Mouse (Mus musculus) gastrocnemius, adult 2 months (tissue): ENCODE results near the gene Gpn3. TPM values are rescaled to one million over a fixed set of nuclear protein-coding genes. Genes with fewer than 3 reads are reported as not detected.

Experiments
- DNase-seq: peaks from one replicate; pipeline ENCODE4 v3.0.0; 2022
- H3K27ac ChIP-seq: fragments of 200-600 bp; 2 replicates; pipeline ENCODE4 v1.8.1; 2022; ENCODE audit warnings: mild to moderate bottlenecking
- H3K4me3 ChIP-seq: fragments of 200-600 bp; 2 replicates; pipeline ENCODE4 v1.8.1; 2022; ENCODE audit warnings: mild to moderate bottlenecking, moderate library complexity
- CTCF ChIP-seq: fragments of 200-600 bp; IDR thresholded peaks from 2 replicates; pipeline ENCODE4 v1.8.1; 2022; ENCODE audit warnings: antibody characterized with exemption, mild to moderate bottlenecking, moderate library complexity
- intact Hi-C: fragments of 180-260 bp; cut with DNase I; formaldehyde crosslinking; loops from one replicate; pipeline ENCODE4 v1.15.1; 2025
- long read RNA-seq, 2 experiments: library from polyadenylated mRNA; stranded (forward); transcript quantifications; one replicate each; pipeline ENCODE4 v2.0.0; 2021
- total RNA-seq, 2 experiments: library from RNA; stranded (reverse); gene quantifications; 2 replicates each; pipeline ENCODE4 v1.2.3; 2021

Gpn3 gene
- total RNA-seq = 10 to 100 TPM; 22.1 to 28.5 TPM
- long read RNA-seq, experiment 1, transcript Gpn3-201 (8 exons, 1,592 nt) = major isoform, 36 of 39 reads
- long read RNA-seq, experiment 1, partial matches to known transcripts = 3 of 39 reads
- long read RNA-seq, experiment 1, other reads (novel, unspliced or antisense) = 0 of 39 reads
- long read RNA-seq, experiment 2, transcript Gpn3-201 (8 exons, 1,592 nt) = major isoform, 40 of 43 reads
- long read RNA-seq, experiment 2, partial matches to known transcripts = 1 of 43 reads
- long read RNA-seq, experiment 2, other reads (novel, unspliced or antisense) = 2 of 43 reads

DNA sequence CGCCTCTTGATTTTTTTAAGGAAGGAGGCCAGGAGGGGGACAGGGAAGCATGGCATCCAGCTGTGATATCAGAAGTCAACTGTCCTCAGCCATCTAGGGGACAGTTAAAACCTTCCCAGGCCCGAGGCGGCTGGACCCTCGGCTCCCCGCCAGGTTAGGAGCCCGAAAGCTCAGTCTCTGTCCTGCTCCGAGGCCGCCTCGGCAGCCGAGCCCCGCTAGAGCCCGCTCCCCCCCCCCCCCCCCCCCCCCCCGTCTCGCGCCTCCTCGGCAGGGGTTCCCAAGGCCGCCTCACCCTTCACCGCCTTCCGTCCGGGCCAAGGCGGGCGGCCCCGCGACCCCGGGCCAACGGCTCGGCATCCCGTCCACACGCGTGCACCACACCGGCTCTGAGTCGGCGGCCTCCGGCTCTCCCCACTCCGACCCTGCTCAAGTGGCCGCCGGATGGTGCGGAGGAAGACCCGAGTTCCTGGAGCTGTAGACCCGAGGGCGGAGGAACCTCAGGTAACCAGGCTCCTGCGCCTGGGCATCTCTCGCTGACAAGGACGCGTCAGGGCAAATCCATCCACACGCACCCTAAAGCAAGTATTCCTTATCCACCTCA, at the start of gene Gpn3:
Gene Gpn3 (plus strand): TSS at position 286 of the 601 bp plus-strand sequence.
- DNase-seq = peak; percentile 55
- Histone ChIP-seq H3K4me3 (peak within 1 kb of the TSS; percentile 90), H3K27ac (peak within 1 kb of the TSS; percentile 95)
- intact Hi-C loops = loop anchor here (2.0 kb wide), 1 partner anchor 17 kb away; the partner anchor contains the start of genes Rad9b and Vps29
- TF ChIP-seq CTCF = no peak

DNA sequence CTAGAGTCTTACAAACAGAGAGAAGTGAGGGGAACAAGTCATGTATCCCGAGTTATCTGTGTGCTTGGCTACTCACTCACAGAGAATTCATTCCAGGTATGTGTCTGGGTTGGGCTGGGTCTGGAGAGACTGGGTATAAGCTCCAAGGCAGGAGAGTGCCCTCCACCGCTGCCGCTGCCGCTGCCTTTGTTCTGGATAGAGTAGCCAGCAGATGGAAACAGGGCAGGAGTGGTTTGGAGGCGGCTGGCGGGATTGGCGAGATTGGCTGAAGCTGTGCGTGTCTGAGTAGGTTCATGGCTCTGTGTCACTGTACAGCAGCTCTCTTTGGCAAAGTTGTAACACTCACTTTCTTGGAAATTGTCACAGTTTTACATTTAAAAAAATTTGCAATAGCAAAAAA, 48.2 kb upstream of the Gpn3 start:
- Histone ChIP-seq H3K4me3 (no peak overlapping the region), H3K27ac (peak overlapping the region; percentile 97; the same call in 1 of the 2 replicates)
- no peak for DNase-seq
- TF ChIP-seq CTCF = no peak
- intact Hi-C loops = no loop called here

DNA sequence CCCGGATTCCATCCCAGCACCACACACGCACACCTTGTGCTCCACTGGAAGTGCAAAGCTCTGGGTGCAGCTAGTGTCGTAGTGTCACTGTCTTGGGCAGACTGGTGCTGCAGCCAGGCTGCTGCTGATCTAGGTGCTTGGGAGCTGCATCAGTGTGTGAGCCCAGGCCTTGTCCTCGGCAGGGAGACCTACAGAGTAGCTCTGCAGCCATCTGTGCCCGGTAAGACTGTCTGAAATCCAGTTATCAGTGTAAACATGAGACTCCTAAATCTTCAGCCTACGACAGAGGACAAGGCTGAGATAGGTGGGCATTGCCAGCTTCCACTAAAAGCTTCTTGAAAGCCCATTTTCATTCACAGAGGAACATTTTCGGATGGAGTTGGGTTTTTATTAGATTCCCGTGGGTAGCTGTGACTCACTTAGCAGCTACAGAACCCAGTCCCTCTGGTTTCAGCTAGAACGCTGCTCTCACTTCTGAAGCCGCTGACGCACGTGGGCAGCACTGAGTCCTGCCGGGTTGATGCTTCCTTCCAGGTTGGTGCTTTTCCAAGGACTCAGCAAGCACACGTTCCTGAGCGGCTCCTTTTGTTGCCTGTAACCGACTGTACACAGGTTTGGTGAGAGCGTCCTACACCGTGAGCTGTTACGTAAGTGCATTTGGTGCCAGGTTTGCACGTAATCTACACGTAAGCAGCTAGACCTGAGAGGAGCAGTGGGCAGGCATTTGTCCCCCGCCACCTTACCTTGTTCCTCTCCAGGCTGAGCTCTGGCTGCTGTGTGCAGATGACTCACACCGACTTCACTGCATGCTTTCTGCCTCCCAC, 46.9 kb upstream of the Gpn3 start:
- intact Hi-C loops = no loop called here
- TF ChIP-seq CTCF = no peak
- Histone ChIP-seq H3K27ac (peak overlapping the region; percentile 76), H3K4me3 (no peak overlapping the region)
- DNase-seq = peak; percentile 49

DNA sequence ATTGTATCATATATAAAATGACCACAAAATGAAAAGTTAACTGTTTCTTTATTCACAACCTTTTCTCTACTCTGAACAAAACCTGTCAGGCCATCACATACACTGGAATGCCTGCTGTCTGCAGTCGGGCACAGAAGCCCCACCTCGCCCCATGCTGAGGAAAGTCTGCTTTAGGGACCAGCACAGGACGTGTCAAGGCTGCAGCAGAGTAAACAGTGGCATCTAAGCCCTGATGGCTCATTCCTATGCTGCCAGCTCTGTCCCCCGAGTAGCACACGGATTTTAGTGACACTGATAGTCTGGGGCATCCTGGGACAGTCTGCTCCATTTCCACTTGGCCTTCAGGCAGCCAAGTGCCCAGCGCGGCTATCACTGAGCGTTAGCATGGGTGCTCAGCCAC, 46.2 kb upstream of the Gpn3 start:
- Histone ChIP-seq H3K27ac (peak overlapping the region; percentile 76), H3K4me3 (no peak overlapping the region)
- TF ChIP-seq CTCF = no peak
- intact Hi-C loops = no loop called here
- DNase-seq = peak; percentile 68

DNA sequence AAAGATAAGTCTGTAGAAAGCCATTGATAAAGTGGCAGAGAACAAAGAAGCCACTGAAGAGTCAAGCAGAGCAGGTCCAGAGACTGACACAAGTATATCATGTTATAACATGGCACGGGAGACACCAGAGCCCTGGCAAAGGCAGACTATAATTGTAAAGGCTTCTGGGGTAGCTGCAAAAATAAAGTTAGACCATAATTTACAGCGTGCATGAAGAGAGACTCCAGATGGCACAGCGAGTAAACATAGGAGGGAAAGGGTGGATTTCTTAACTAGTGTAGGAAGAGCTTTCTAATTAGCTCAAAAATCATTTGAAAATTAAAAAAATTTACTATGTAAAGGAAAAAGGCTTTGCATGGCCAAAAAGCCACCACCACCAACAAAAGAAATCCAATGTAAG, 44.4 kb upstream of the Gpn3 start:
- no peak for TF ChIP-seq CTCF
- intact Hi-C loops = no loop called here
- no peak overlapping the region for H3K4me3 ChIP-seq
- H3K27ac ChIP-seq = peak overlapping the region; percentile 76; the same call in 1 of the 2 replicates
- no peak for DNase-seq

DNA sequence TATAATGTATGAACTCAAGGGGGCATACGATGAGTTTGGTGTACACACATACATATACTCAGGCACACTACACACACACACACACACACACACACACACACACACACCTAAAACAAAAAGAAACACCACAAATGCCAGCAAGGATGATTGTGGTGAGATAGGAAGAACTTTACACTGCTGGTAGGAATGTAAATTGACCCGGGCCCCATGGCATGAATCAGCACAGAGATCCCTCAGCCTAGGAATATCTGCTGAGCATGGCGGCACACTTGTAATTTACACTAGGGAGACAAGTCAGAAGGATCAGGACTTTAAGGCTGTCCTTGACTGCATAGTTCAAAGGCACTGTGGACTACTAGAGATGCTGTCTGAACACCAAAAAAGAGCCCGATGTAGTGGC, 41.4 kb upstream of the Gpn3 start:
- TF ChIP-seq CTCF = peak; percentile 4; the same call in 1 of the 2 replicates
- Histone ChIP-seq H3K4me3 (no peak overlapping the region), H3K27ac (no peak overlapping the region)
- no peak for DNase-seq
- intact Hi-C loops = no loop called here

DNA sequence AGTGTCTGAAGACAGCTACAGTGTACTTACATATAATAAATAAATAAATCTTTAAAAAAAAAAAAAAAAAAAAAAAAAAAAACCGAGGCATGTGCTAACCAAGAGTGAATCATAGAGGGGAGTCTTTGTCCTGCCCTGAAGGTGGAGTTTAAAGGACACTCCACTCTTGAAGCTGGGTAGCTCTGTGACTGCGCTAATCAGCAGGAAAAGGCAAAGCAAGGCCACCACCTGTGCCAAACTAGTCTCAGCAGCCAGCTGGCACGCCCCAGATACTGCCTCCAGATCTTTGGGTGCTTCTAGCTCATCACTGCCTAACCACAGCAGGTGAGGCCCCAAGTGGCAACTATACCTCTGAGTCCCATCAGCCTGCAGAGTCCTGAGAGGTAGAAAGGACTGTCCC, 37.0 kb upstream of the Gpn3 start:
- no peak overlapping the region for H3K4me3 ChIP-seq
- no peak overlapping the region for H3K27ac ChIP-seq
- no peak for DNase-seq
- TF ChIP-seq CTCF = no peak
- intact Hi-C loops = no loop called here

DNA sequence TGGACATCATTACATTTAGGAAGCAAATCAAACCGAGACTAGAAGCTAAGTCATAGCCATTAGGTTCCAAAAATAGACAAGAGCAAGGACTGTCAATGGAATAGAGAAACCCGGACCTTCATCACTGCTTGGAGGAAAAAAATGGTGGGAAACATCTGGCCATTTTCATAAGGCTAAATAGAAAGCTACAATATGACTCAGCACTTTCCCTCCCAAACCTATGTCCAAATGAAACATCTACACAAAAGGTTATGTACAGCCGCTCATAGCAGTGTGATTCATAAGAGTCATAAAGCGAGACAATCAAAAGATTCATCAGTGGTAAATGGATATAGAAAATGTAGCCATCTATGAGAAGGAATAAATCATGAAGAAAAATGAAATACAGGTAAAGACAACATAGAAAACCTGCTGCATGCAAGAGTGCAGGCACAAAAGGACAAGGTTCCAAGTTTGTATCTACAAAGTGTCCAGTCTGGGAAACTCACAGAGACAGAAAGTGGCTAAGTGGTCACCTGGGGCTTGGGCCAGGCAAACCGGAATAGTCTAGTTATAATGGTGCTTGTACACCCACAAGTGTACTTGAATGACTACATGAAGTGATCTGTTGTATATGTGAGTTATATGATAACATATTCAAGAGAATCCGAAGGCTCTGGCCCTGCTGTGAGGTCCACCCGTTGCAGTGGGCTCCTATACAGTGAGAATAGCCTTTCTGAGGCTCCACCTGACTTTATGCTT, 35.0 kb upstream of the Gpn3 start:
- intact Hi-C loops = no loop called here
- no peak for DNase-seq
- TF ChIP-seq CTCF = no peak
- H3K4me3 ChIP-seq = no peak overlapping the region
- no peak overlapping the region for H3K27ac ChIP-seq

DNA sequence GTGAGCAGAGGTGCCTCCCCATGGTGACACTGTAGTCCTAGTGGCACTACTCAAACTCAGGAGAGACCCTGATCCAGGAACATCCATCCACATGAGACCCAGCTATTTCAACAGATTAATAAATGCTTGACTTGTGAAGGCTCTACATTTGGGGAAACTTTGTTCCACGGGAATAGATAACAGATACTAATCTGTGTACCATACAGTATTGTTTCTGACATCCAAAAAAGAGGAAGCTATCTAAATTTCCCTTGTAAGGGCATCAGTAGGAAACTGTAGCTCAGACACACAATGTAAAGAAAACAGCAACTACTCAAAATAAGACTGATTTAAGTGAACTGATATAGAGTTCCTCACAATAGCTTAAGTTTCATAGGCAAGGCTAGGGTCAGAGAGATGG, 28.8 kb upstream of the Gpn3 start:
- no peak overlapping the region for H3K27ac ChIP-seq
- no peak for TF ChIP-seq CTCF
- no peak overlapping the region for H3K4me3 ChIP-seq
- DNase-seq = no peak
- intact Hi-C loops = no loop called here

DNA sequence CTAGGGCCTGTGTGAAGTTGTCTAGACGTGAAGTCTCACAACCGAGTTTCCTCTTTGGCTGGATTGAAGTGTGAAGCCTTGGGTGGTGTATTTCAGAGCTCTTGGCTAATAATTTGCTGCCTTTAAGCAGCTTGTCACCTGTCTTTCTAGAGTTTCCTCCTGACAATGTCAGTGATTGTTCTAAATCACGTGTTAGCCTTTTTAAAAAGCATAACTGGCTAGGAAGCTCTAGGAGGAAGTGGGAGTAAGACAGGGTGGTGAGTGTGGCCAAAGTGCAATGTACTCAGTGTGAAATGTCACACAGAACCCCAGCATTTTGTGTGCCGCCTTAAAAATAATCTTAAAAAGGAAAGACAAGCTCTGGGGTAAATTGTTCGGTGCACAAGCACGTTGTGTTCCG, 27.9 kb upstream of the Gpn3 start:
- TF ChIP-seq CTCF = no peak
- DNase-seq = no peak
- H3K27ac ChIP-seq = no peak overlapping the region
- no peak overlapping the region for H3K4me3 ChIP-seq
- intact Hi-C loops = loop anchor here (1.0 kb wide), 1 partner anchor 75 kb away; no protein-coding TSS in a partner anchor

DNA sequence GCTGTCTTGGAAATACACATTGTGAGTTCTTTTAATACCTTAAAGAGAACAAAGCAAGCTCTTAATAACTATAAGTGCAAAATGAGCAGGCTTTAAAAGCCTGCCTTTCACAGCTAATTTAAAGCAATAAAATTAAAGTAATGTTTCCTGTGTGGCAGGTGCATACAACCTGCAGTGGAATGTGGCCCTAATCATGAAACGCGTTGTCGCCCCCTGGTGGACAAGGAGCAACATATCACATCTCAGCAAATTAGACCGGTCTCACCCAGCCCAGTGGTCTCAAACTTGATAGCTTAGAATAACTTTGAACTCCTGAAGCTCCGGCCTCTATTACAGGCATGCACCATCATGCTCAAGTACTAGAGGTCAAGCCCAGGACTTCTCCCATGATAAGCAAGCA, 27.4 kb upstream of the Gpn3 start:
- H3K27ac ChIP-seq = no peak overlapping the region
- peak; percentile 81 for DNase-seq
- peak; percentile 92 for TF ChIP-seq CTCF
- no peak overlapping the region for H3K4me3 ChIP-seq
- intact Hi-C loops = loop anchor here (1.0 kb wide), 1 partner anchor 76 kb away; no protein-coding TSS in a partner anchor

DNA sequence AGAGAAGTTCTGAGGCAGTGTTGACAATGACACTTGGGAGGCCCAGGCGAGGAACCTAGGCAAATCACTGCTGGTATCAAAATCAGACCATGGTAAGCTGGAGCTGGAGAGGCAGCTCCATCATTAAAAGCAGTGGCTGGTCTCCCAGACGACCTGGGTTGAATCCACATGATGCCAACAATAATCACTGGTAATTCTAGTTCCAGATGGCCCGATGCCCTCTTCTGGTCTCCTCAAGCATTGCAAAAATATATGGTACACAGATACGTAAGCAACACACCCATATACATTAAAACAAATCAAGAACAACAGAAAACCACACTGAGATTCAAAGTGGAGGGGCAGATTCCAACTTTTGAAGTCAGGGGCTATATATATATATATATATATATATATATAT, 25.9 kb upstream of the Gpn3 start:
- Histone ChIP-seq H3K27ac (no peak overlapping the region), H3K4me3 (no peak overlapping the region)
- peak; percentile 31; the same call in 1 of the 2 replicates for TF ChIP-seq CTCF
- intact Hi-C loops = no loop called here
- no peak for DNase-seq
